Mouse (Mus musculus) spleen, adult 2 months (tissue): ENCODE data around the gene Slc28a1. TPM values are rescaled to one million over a fixed set of nuclear protein-coding genes. Genes with fewer than 3 reads are reported as not detected.

Experiments
- DNase-seq, 2 experiments: peaks; one replicate each; pipeline versions ENCODE4 v3.0.0 to v3.0.0-alpha.2; 2012 to 2021; ENCODE audit warnings: low spot score in 2 of 2, low read depth in 1 of 2
- H3K27ac ChIP-seq: fragments of 200-500 bp; 2 replicates; pipeline ENCODE4 v1.5.1; 2012; ENCODE audit warnings: low read length, inconsistent platforms; ENCODE audit not compliant: insufficient read depth
- H3K27me3 ChIP-seq: fragments of 200-500 bp; 2 replicates; pipeline ENCODE4 v1.6.1; 2012; ENCODE audit warnings: mild to moderate bottlenecking, moderate library complexity, low read length, inconsistent platforms; ENCODE audit not compliant: control insufficient read depth, insufficient read depth
- H3K36me3 ChIP-seq: fragments of 200-500 bp; 2 replicates; pipeline ENCODE4 v1.6.1; 2012; ENCODE audit warnings: mild to moderate bottlenecking, low read length, inconsistent platforms; ENCODE audit not compliant: control insufficient read depth, insufficient read depth
- H3K4me1 ChIP-seq: fragments of 200-500 bp; 2 replicates; pipeline ENCODE4 v1.6.1; 2011; ENCODE audit warnings: inconsistent platforms; ENCODE audit not compliant: control insufficient read depth, insufficient read depth, insufficient read length
- H3K4me3 ChIP-seq: fragments of 200-500 bp; 2 replicates; pipeline ENCODE4 v1.5.1; 2011; ENCODE audit warnings: mild to moderate bottlenecking, inconsistent platforms; ENCODE audit not compliant: insufficient read depth, insufficient read length; ENCODE audit errors: extremely low read depth
- CTCF ChIP-seq: fragments of 200-500 bp; IDR thresholded peaks from 2 replicates; pipeline ENCODE4 v1.5.1; 2011; ENCODE audit warnings: mild to moderate bottlenecking, inconsistent platforms; ENCODE audit not compliant: insufficient read depth, insufficient read length, insufficient replicate concordance; ENCODE audit errors: extremely low read depth
- POLR2A ChIP-seq: fragments of 200-500 bp; IDR thresholded peaks from 2 replicates; pipeline ENCODE4 v1.6.1; 2011; ENCODE audit warnings: low read depth, low read length, inconsistent platforms
- WGBS: fragments of 180-500 bp; shearing (Covaris S2); methylation state at CpG from one replicate; pipeline ENCODE4 v1.1.7; 2018; 5-methylcytosine and 5-hydroxymethylcytosine counted together
- polyA plus RNA-seq: library from polyadenylated mRNA; depleted of rRNA; stranded (reverse); fragments of >200 nt; gene quantifications from 2 replicates; pipeline ENCODE4 v1.2.3, GENCODE M21; 2012

Gene Slc28a1
- polyA plus RNA-seq, 1 experiment, result 0.12 TPM

- H3K27me3 ChIP-seq, result no peaks in the 10 kb centered on the region
- peaks cover 9% of the 10 kb centered on the region; the same call in 1 of the 2 replicates for H3K4me1 ChIP-seq
- H3K4me3 ChIP-seq, result no peak overlapping the region
- no peak for DNase-seq
- no peaks in the 10 kb centered on the region for H3K36me3 ChIP-seq
- 86% methylated on average over 6 of the region's 6 CpGs for WGBS
- H3K27ac ChIP-seq, result no peak overlapping the region
- TF ChIP-seq CTCF (no peak), POLR2A (no peak)
These were observed 37.6 kb upstream of the Slc28a1 start for GRCm38 (mm10) chr7:81077009-81077408.

- no peaks in the 10 kb centered on the region for H3K27me3 ChIP-seq
- no peak overlapping the region for H3K4me3 ChIP-seq
- H3K36me3 ChIP-seq, result no peaks in the 10 kb centered on the region
- H3K27ac ChIP-seq, result no peak overlapping the region
- DNase-seq, result no peak
- H3K4me1 ChIP-seq, result peaks cover 9% of the 10 kb centered on the region; the same call in 1 of the 2 replicates
- no peak for TF ChIP-seq CTCF
- TF ChIP-seq POLR2A, result no peak
- 88% methylated on average over 6 of the region's 6 CpGs for WGBS
These were observed 35.9 kb upstream of the Slc28a1 start for GRCm38 (mm10) chr7:81078740-81079139.

DNA sequence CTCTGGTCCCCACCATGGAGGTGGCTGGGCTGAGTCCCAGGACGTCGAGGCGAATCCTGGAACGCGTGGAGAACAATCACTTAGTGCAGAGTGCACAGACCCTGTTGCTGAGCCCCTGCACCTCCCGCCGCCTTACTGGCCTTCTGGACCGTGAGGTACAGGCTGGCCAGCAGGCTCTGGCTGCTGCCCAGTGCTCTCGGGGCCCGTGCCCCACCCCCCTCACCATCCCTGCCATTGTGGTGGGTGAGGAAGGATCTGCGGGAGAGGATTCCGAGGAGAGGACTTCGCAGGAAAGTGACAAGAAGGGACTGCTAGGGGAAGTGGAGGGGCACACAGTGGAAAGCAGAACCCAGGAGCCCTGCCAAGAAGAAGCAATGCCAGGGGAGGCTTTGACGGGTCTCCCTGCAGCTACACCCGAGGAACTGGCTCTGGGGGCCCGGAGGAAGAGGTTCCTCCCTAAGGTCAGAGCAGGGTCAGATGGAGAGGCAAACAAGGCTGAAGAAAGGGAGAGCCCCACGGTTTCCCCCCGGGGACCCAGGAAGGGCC lies 21.1 kb upstream of the Slc28a1 start:
- no peaks in the 10 kb centered on the region for H3K27me3 ChIP-seq
- no peak overlapping the region for H3K27ac ChIP-seq
- H3K4me1 ChIP-seq, result no peaks in the 10 kb centered on the region
- 55% methylated on average over 18 of the region's 18 CpGs for WGBS
- DNase-seq, result no peak
- TF ChIP-seq CTCF (no peak), POLR2A (no peak)
- no peak overlapping the region for H3K4me3 ChIP-seq
- no peaks in the 10 kb centered on the region for H3K36me3 ChIP-seq

DNA sequence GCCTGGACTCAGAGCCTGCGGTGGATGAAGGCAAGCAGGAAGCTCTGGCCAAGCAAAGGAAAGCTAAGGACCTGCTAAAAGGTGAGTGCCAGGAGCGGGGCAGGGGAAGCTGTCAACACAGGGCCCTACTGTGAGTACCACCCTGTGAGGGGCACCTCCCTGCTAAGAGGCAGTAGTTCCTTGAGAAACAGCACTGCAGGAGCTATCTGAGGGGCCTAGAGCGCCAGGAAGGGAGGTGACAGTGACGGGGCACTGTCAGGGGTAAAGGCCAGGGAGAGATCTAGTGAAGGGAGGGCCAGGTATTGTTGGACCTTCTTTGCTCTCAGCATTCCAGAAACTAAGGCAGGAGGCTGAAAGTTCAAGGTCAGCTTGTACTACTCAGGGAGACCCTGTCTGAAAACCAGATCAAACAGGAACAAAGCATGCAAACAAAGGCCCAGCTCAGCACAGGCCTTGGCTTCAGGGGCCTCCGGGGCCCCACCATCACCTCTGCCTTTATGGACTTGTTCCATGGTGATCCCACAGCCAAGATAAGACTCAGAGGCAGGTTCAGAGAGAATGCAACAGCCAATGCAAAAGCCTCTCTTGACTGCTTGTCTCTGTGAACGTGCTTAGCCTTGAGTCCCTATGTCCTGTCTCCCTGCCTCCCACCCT lies 20.4 kb upstream of the Slc28a1 start:
- WGBS, result 84% methylated on average over 6 of the region's 6 CpGs

DNA sequence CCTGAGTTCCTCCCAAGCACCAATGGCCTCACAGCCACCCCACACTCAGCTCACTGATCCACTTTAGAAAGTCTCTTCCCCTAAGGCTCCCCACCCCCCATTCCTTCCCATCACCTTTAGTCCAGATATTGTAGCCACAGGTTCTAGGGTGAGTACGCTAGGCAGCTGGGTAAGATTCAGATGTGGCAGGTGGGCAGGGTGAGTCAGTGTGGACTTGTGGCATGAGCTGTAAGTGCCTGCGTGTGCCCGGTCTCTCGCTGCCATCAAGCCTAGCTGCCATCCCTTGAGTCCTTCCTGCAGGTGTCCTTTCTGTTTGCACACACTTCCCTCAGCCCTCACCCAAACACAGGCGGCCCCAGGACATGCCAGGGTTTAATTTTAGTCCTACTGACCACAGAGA lies 14.3 kb upstream of the Slc28a1 start:
- no peaks in the 10 kb centered on the region for H3K36me3 ChIP-seq
- WGBS, result 36% methylated on average over 5 of the region's 5 CpGs
- H3K4me3 ChIP-seq, result no peak overlapping the region
- H3K27me3 ChIP-seq, result no peaks in the 10 kb centered on the region
- TF ChIP-seq CTCF (no peak), POLR2A (no peak)
- DNase-seq, result no peak
- no peaks in the 10 kb centered on the region for H3K4me1 ChIP-seq
- H3K27ac ChIP-seq, result no peak overlapping the region

More for the DNA sequence above, 20.4 kb upstream of the Slc28a1 start:
- TF ChIP-seq POLR2A (no peak), CTCF (no peak)
- Histone ChIP-seq H3K4me3 (no peak overlapping the region), H3K4me1 (no peaks in the 10 kb centered on the region), H3K36me3 (no peaks in the 10 kb centered on the region), H3K27me3 (no peaks in the 10 kb centered on the region), H3K27ac (no peak overlapping the region)
- no peak for DNase-seq

GRCm38 (mm10) chr7:81102854-81103253 lies 11.7 kb upstream of the Slc28a1 start:
- TF ChIP-seq CTCF, result no peak
- TF ChIP-seq POLR2A, result no peak
- H3K4me1 ChIP-seq, result no peaks in the 10 kb centered on the region
- no peaks in the 10 kb centered on the region for H3K36me3 ChIP-seq
- H3K27ac ChIP-seq, result no peak overlapping the region
- WGBS, result 86% methylated on average over 7 of the region's 7 CpGs
- H3K27me3 ChIP-seq, result no peaks in the 10 kb centered on the region
- no peak for DNase-seq
- no peak overlapping the region for H3K4me3 ChIP-seq

- 91% methylated on average over 4 of the region's 4 CpGs for WGBS
- H3K27me3 ChIP-seq, result no peaks in the 10 kb centered on the region
- no peak for DNase-seq
- H3K4me1 ChIP-seq, result no peaks in the 10 kb centered on the region
- no peak overlapping the region for H3K4me3 ChIP-seq
- H3K27ac ChIP-seq, result no peak overlapping the region
- no peaks in the 10 kb centered on the region for H3K36me3 ChIP-seq
- TF ChIP-seq POLR2A (no peak), CTCF (no peak)
These were observed 9.1 kb upstream of the Slc28a1 start for GRCm38 (mm10) chr7:81105525-81105924.
